Mouse (Mus musculus): ENCODE measurements around the gene Enpep. TPM values are rescaled to one million over a fixed set of nuclear protein-coding genes. Genes with fewer than 3 reads are reported as not detected.
A peak's percentile ranks its signal among the peaks of the same experiment; 100 is the strongest.

Gene Enpep
- polyA plus RNA-seq, 1 experiment from 2014 or later = 40.4 TPM

DNA sequence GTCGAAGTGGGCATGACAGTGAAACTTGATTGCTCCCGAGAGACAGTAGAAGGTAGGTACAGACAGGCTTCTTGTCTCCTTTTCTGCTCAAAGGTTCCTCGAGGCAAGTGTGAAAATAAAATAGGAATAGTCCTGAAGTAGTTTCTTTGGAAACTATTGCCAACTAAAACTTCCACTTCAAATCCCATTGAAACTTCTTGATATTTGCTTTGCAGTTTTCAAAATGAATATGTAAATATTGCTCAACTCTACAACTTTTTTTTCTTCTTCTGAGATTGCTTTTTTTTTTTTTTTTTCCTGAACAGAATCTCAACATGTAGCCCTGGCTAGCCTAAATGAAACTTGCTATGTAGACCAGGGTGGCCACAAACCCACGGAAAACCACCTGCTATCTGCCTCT is 21.4 kb upstream of the Enpep start:
- Histone ChIP-seq H3K36me3 (ENCODE audit: control insufficient read depth, insufficient read depth, low read length) (no peaks in the 10 kb centered on the region), H3K27me3 (replicated peaks; ENCODE audit: control insufficient read depth, insufficient read depth, low read length) (no peaks in the 10 kb centered on the region), H3K9ac (ENCODE audit: low read length) (no peak overlapping the region), H3K9me3 (ENCODE audit: control insufficient read depth, low read length) (no peaks in the 10 kb centered on the region), H3K4me2 (ENCODE audit: low read length) (no peak overlapping the region), H3K27ac (ENCODE audit: low read depth) (no peak overlapping the region), H3K4me3 (ENCODE audit: low read depth, low read length) (no peak overlapping the region), H3K4me1 (replicated peaks; ENCODE audit: control insufficient read depth, insufficient read depth, low read length) (no peaks in the 10 kb centered on the region; the same call in 1 of the 2 replicates)
- DNase-seq (ENCODE audit: low spot score) (no peak), ATAC-seq (replicated peaks; ENCODE audit: low FRiP score, low TSS enrichment, low read depth) (no peak)
- WGBS = 83% methylated on average over 4 of the region's 4 CpGs

GRCm38 (mm10) chr3:129351320-129351877 is 18.9 kb upstream of the Enpep start:
- no peaks in the 10 kb centered on the region for H3K27me3 ChIP-seq (replicated peaks; ENCODE audit: control insufficient read depth, insufficient read depth, low read length)
- ATAC-seq (replicated peaks; ENCODE audit: low FRiP score, low TSS enrichment, low read depth) (peak; percentile 74; the same call in 1 of the 2 replicates), DNase-seq (ENCODE audit: low spot score) (no peak)
- WGBS = 61% methylated on average over 11 of the region's 11 CpGs
- no peak overlapping the region for H3K4me2 ChIP-seq (ENCODE audit: low read length)
- peak overlapping the region; percentile 54; the same call in 1 of the 2 replicates for H3K27ac ChIP-seq (ENCODE audit: low read depth)
- no peaks in the 10 kb centered on the region for H3K36me3 ChIP-seq (ENCODE audit: control insufficient read depth, insufficient read depth, low read length)
- H3K4me1 ChIP-seq (replicated peaks; ENCODE audit: control insufficient read depth, insufficient read depth, low read length) = no peaks in the 10 kb centered on the region; the same call in 1 of the 2 replicates
- no peak overlapping the region for H3K9ac ChIP-seq (ENCODE audit: low read length)
- no peaks in the 10 kb centered on the region for H3K9me3 ChIP-seq (ENCODE audit: control insufficient read depth, low read length)
- H3K4me3 ChIP-seq (ENCODE audit: low read depth, low read length) = no peak overlapping the region

DNA sequence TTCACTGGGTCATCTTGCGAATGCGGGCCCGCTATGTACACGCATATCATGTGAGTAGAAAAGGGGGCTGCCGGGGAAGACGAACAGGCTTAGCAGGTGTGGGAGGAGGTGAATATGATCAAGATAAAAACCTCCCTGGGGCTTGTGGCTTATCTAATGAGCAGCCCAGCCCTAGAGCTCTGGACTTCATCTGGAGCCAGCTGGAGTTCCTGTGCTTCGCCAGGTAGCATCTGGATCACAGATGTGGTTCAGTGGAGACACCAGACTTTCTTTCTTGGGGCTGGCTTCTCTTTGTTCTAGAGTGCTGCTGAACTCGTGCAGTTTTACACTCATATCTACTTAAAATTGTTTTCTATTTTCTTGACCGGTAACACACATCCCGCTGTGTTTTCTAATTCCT is 14.8 kb upstream of the Enpep start:
- H3K9me3 ChIP-seq (ENCODE audit: control insufficient read depth, low read length) = no peaks in the 10 kb centered on the region

DNA sequence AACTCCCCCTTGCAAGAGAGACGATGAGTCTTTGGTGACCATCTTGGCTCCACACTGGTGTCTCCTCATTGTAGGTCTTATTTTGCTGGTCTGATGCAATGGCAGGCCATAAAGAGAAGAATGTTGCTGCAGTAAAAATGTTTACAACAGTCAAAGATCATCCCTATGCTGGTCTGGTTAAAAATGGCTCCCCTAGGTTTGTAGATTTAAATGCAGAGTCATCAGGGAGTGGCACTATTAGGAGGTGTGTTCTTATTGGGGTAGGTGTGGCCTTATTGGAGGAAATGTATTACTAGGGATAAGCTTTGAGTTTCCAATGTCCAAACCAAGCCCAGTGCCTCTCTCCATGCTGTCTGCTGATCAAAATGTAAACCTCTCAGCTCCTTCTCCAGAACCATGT is 10.2 kb upstream of the Enpep start:
- ATAC-seq (replicated peaks; ENCODE audit: low FRiP score, low TSS enrichment, low read depth) (no peak), DNase-seq (ENCODE audit: low spot score) (no peak)
- no peak overlapping the region for H3K4me3 ChIP-seq (ENCODE audit: low read depth, low read length)
- 0 out of 2 replicates have a peak, but pooled peaks cover 5% of the 10 kb centered on the region for H3K9me3 ChIP-seq (ENCODE audit: control insufficient read depth, low read length)
- WGBS = 96% methylated on average over 1 of the region's 1 CpGs
- no peak overlapping the region for H3K27ac ChIP-seq (ENCODE audit: low read depth)
- no peaks in the 10 kb centered on the region for H3K27me3 ChIP-seq (replicated peaks; ENCODE audit: control insufficient read depth, insufficient read depth, low read length)
- no peak overlapping the region for H3K9ac ChIP-seq (ENCODE audit: low read length)
- no peaks in the 10 kb centered on the region for H3K36me3 ChIP-seq (ENCODE audit: control insufficient read depth, insufficient read depth, low read length)
- H3K4me2 ChIP-seq (ENCODE audit: low read length) = no peak overlapping the region
- H3K4me1 ChIP-seq (replicated peaks; ENCODE audit: control insufficient read depth, insufficient read depth, low read length) = peaks cover 5% of the 10 kb centered on the region

More for the DNA sequence above, 14.8 kb upstream of the Enpep start:
- WGBS = 71% methylated on average over 10 of the region's 10 CpGs
- no peaks in the 10 kb centered on the region; the same call in 1 of the 2 replicates for H3K4me1 ChIP-seq (replicated peaks; ENCODE audit: control insufficient read depth, insufficient read depth, low read length)
- no peak for ATAC-seq (replicated peaks; ENCODE audit: low FRiP score, low TSS enrichment, low read depth)
- no peaks in the 10 kb centered on the region for H3K36me3 ChIP-seq (ENCODE audit: control insufficient read depth, insufficient read depth, low read length)
- no peak overlapping the region for H3K4me2 ChIP-seq (ENCODE audit: low read length)
- no peak overlapping the region for H3K4me3 ChIP-seq (ENCODE audit: low read depth, low read length)
- no peak overlapping the region for H3K27ac ChIP-seq (ENCODE audit: low read depth)
- no peaks in the 10 kb centered on the region for H3K27me3 ChIP-seq (replicated peaks; ENCODE audit: control insufficient read depth, insufficient read depth, low read length)
- no peak overlapping the region for H3K9ac ChIP-seq (ENCODE audit: low read length)
- no peak for DNase-seq (ENCODE audit: low spot score)

GRCm38 (mm10) chr3:129341066-129341465 is 8.5 kb upstream of the Enpep start:
- Histone ChIP-seq H3K4me3 (ENCODE audit: low read depth, low read length) (no peak overlapping the region), H3K27me3 (replicated peaks; ENCODE audit: control insufficient read depth, insufficient read depth, low read length) (no peaks in the 10 kb centered on the region), H3K9me3 (ENCODE audit: control insufficient read depth, low read length) (0 out of 2 replicates have a peak, but pooled peaks cover 5% of the 10 kb centered on the region), H3K4me1 (replicated peaks; ENCODE audit: control insufficient read depth, insufficient read depth, low read length) (peaks cover 5% of the 10 kb centered on the region), H3K27ac (ENCODE audit: low read depth) (no peak overlapping the region), H3K4me2 (ENCODE audit: low read length) (no peak overlapping the region), H3K36me3 (ENCODE audit: control insufficient read depth, insufficient read depth, low read length) (no peaks in the 10 kb centered on the region), H3K9ac (ENCODE audit: low read length) (no peak overlapping the region)
- DNase-seq (ENCODE audit: low spot score) = no peak
- ATAC-seq (replicated peaks; ENCODE audit: low FRiP score, low TSS enrichment, low read depth) = no peak

- 36% methylated on average over 14 of the region's 14 CpGs for WGBS
- 0 out of 2 replicates have a peak, but pooled peaks cover 5% of the 10 kb centered on the region for H3K9me3 ChIP-seq (ENCODE audit: control insufficient read depth, low read length)
These were observed 6.0 kb upstream of the Enpep start for GRCm38 (mm10) chr3:129338296-129339091.

GRCm38 (mm10) chr3:129332142-129332541 is 378 bp downstream of the Enpep start:
- 29% methylated on average over 7 of the region's 7 CpGs for WGBS
- H3K9ac ChIP-seq (ENCODE audit: low read length) = peak overlapping the region; percentile 5

More at GRCm38 (mm10) chr3:129338296-129339091, 6.0 kb upstream of the Enpep start:
- H3K4me3 ChIP-seq (ENCODE audit: low read depth, low read length) = no peak overlapping the region
- no peak overlapping the region for H3K4me2 ChIP-seq (ENCODE audit: low read length)
- H3K27ac ChIP-seq (ENCODE audit: low read depth) = no peak overlapping the region
- no peak overlapping the region for H3K9ac ChIP-seq (ENCODE audit: low read length)
- peaks cover 5% of the 10 kb centered on the region for H3K4me1 ChIP-seq (replicated peaks; ENCODE audit: control insufficient read depth, insufficient read depth, low read length)
- no peaks in the 10 kb centered on the region for H3K27me3 ChIP-seq (replicated peaks; ENCODE audit: control insufficient read depth, insufficient read depth, low read length)
- no peaks in the 10 kb centered on the region for H3K36me3 ChIP-seq (ENCODE audit: control insufficient read depth, insufficient read depth, low read length)
- ATAC-seq (replicated peaks; ENCODE audit: low FRiP score, low TSS enrichment, low read depth) = 0 out of 2 replicates have a peak, but pooled peaks have one; percentile 22
- no peak for DNase-seq (ENCODE audit: low spot score)

DNA sequence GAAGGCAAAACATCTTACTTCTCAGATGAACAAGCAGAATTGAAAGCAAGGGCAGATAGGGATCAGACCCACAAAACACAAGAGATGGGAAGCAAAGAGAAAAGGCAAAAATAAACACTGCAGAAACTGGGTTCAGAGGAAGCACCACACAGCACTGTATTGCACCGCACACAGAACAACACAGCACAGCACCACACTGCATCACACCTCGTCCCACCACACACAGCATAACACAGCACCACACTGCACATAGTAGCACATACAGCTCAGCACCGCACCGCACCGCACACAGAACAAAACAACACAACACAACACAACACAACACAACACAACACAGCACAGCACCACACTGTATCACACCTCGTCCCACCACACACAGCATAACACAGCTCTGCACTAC is 1.1 kb downstream of the Enpep start:
- H3K4me3 ChIP-seq (ENCODE audit: low read depth, low read length) = peak overlapping the region; percentile 37
- no peaks in the 10 kb centered on the region for H3K27me3 ChIP-seq (replicated peaks; ENCODE audit: control insufficient read depth, insufficient read depth, low read length)
- 85% methylated on average over 6 of the region's 6 CpGs for WGBS
- H3K36me3 ChIP-seq (ENCODE audit: control insufficient read depth, insufficient read depth, low read length) = no peaks in the 10 kb centered on the region
- H3K4me2 ChIP-seq (ENCODE audit: low read length) = peak overlapping the region; percentile 53
- no peaks in the 10 kb centered on the region for H3K9me3 ChIP-seq (ENCODE audit: control insufficient read depth, low read length)
- H3K27ac ChIP-seq (ENCODE audit: low read depth) = no peak overlapping the region
- DNase-seq (ENCODE audit: low spot score) (no peak), ATAC-seq (replicated peaks; ENCODE audit: low FRiP score, low TSS enrichment, low read depth) (no peak)
- H3K4me1 ChIP-seq (replicated peaks; ENCODE audit: control insufficient read depth, insufficient read depth, low read length) = peaks cover 11% of the 10 kb centered on the region
- H3K9ac ChIP-seq (ENCODE audit: low read length) = no peak overlapping the region; the same call in 1 of the 2 replicates

More at GRCm38 (mm10) chr3:129332142-129332541, 378 bp downstream of the Enpep start:
- H3K4me2 ChIP-seq (ENCODE audit: low read length) = peak overlapping the region; percentile 53
- H3K27ac ChIP-seq (ENCODE audit: low read depth) = peak overlapping the region; percentile 36; the same call in 1 of the 2 replicates
- H3K9me3 ChIP-seq (ENCODE audit: control insufficient read depth, low read length) = no peaks in the 10 kb centered on the region
- ATAC-seq (replicated peaks; ENCODE audit: low FRiP score, low TSS enrichment, low read depth) (no peak), DNase-seq (ENCODE audit: low spot score) (no peak)
- peak overlapping the region; percentile 37 for H3K4me3 ChIP-seq (ENCODE audit: low read depth, low read length)
- peaks cover 11% of the 10 kb centered on the region for H3K4me1 ChIP-seq (replicated peaks; ENCODE audit: control insufficient read depth, insufficient read depth, low read length)
- no peaks in the 10 kb centered on the region for H3K27me3 ChIP-seq (replicated peaks; ENCODE audit: control insufficient read depth, insufficient read depth, low read length)
- H3K36me3 ChIP-seq (ENCODE audit: control insufficient read depth, insufficient read depth, low read length) = no peaks in the 10 kb centered on the region
